ENCODE assay signal across 9 mouse cellular contexts in genomic region chr2:24409166-24409565, GRCm38 (mm10). TPM values are rescaled to one million over a fixed set of nuclear protein-coding genes. Genes with fewer than 3 reads are reported as not detected.
A peak's percentile ranks its signal among the peaks of the same experiment; 100 is the strongest.
DNase-seq lines count a peak whose midpoint lies in the region; TF ChIP-seq lines count a peak whose summit lies in the region.
"Had no signal": no experiment of that assay in that cellular context is flagged by ENCODE, and none has a peak within 500 bp of the region (broad histone marks: within the 10 kb centered on the region; RNA-seq: fewer than 3 reads in every experiment).

No protein-coding gene starts in this region.

- TF ChIP-seq CTCF in ES-Bruce4 (IDR thresholded peaks at IDR 0.05; ENCODE audit: low read depth, low read length), result peak; percentile 95

- no peak overlapping the region for H3K4me3 ChIP-seq in ES-Bruce4 (ENCODE audit: low read depth, low read length)
- H3K4me3 ChIP-seq in embryonic facial prominence, embryonic 10.5 days, result no peak overlapping the region
- H3K4me3 ChIP-seq: limb, embryonic 15.5 days had no signal

- H3K9ac ChIP-seq in ES-Bruce4 (ENCODE audit: low read depth, poor library complexity, severe bottlenecking), result no peak overlapping the region
- H3K9ac ChIP-seq: limb, embryonic 15.5 days had no signal

- WGBS in embryonic facial prominence, embryonic 10.5 days, result 2% methylated on average over 2 of the region's 2 CpGs
- WGBS in large intestine, adult 2 months, result 2% methylated on average over 2 of the region's 2 CpGs

- H3K27me3 ChIP-seq in ES-Bruce4 (ENCODE audit: control insufficient read depth, insufficient read depth, low read length, poor library complexity, severe bottlenecking), result no peaks in the 10 kb centered on the region
- H3K27me3 ChIP-seq in embryonic facial prominence, embryonic 10.5 days (replicated peaks; ENCODE audit: low read depth, poor library complexity, severe bottlenecking), result peaks cover 28% of the 10 kb centered on the region

- no peaks in the 10 kb centered on the region for H3K36me3 ChIP-seq in ES-Bruce4 (ENCODE audit: control insufficient read depth, insufficient read depth, low read length, poor library complexity, severe bottlenecking)
- no peaks in the 10 kb centered on the region for H3K36me3 ChIP-seq in embryonic facial prominence, embryonic 10.5 days (replicated peaks)
- H3K36me3 ChIP-seq: limb, embryonic 15.5 days had no signal

- no peak for TF ChIP-seq POLR2A in ES-Bruce4 (IDR thresholded peaks at IDR 0.05; ENCODE audit: insufficient read depth, low read length)

- no peaks in the 10 kb centered on the region for H3K9me3 ChIP-seq in ES-Bruce4 (replicated peaks; ENCODE audit: control insufficient read depth, insufficient read depth, low read length, poor library complexity, severe bottlenecking)
- no peaks in the 10 kb centered on the region for H3K9me3 ChIP-seq in embryonic facial prominence, embryonic 10.5 days
- H3K9me3 ChIP-seq: limb, embryonic 15.5 days had no signal

- no peak for TF ChIP-seq EP300 in ES-Bruce4 (IDR thresholded peaks at IDR 0.05; ENCODE audit: insufficient read depth, low read depth, low read length)

- no peak overlapping the region for H3K27ac ChIP-seq in ES-Bruce4 (ENCODE audit: insufficient read depth, low read length)
- H3K27ac ChIP-seq in embryonic facial prominence, embryonic 10.5 days (replicated peaks), result no peak overlapping the region
- H3K27ac ChIP-seq: limb, embryonic 15.5 days had no signal

- DNase-seq in adrenal gland, postnatal 25 days, result peak; percentile 68
- DNase-seq in embryonic facial prominence, embryonic 10.5 days (ENCODE audit: low spot score), result peak; percentile 73
- DNase-seq in heart, postnatal 14 days, result peak; percentile 71 to 76
- peak; percentile 55 for DNase-seq in large intestine, adult 2 months (ENCODE audit: low read depth, low spot score)
- DNase-seq in lung, postnatal 10 days, result peak; percentile 76
- DNase-seq in ovary, postnatal 14 days (ENCODE audit: low spot score), result peak; percentile 72
- peak; percentile 74 for DNase-seq in thymus, postnatal 14 days

- intact Hi-C loops in heart, postnatal 14 days (cut with DNase I), result loop anchor here (1.0 to 2.0 kb wide), 2 partner anchors 159 to 346 kb away; no protein-coding TSS in a partner anchor

- H3K4me1 ChIP-seq in ES-Bruce4 (ENCODE audit: control insufficient read depth, insufficient read depth, low read length), result no peaks in the 10 kb centered on the region
- H3K4me1 ChIP-seq in embryonic facial prominence, embryonic 10.5 days, result peaks cover 15% of the 10 kb centered on the region

RNA-seq across cellular contexts. Expression of gene Psd4, which starts 41.8 kb away (rescaled TPM):
- 3.6 and 10.1 TPM in 2 replicates for polyA plus RNA-seq in ES-Bruce4 (2011; ENCODE audit: insufficient read depth, insufficient read length, low read depth, missing spikeins)
- 2.5 and 3.6 TPM in 2 replicates for total RNA-seq in adrenal gland, postnatal 25 days (2021)
- 0.52 and 0.81 TPM in 2 replicates for polyA plus RNA-seq in embryonic facial prominence, embryonic 10.5 days (2016; fragmentation: Nextera tagmentation; extraction: Ambion mirVana)
- 1 to 10 TPM in 1 of 2 experiments, under 1 TPM in 1; 0.65 to 2.7 TPM for total RNA-seq in heart, postnatal 14 days (2021)
- polyA plus RNA-seq in large intestine, adult 2 months (2012; rRNA removed), result 20.1 and 23.3 TPM in 2 replicates
